Mouse (Mus musculus) erythroblast, embryonic 14.5 days (primary cell): ENCODE data around the gene Palm2. TPM values are rescaled to one million over a fixed set of nuclear protein-coding genes. Genes with fewer than 3 reads are reported as not detected.

Source experiments
- H3K27me3 ChIP-seq: 2 replicates; pipeline ENCODE4 v1.6.1; 2012; ENCODE audit warnings: inconsistent platforms; ENCODE audit not compliant: control insufficient read depth
- H3K36me3 ChIP-seq: 2 replicates; pipeline ENCODE4 v1.6.1; 2012; ENCODE audit warnings: mild to moderate bottlenecking, inconsistent platforms; ENCODE audit not compliant: control insufficient read depth
- H3K4me1 ChIP-seq: 2 replicates; pipeline ENCODE4 v1.6.1; 2012; ENCODE audit warnings: inconsistent platforms; ENCODE audit not compliant: control insufficient read depth
- H3K4me3 ChIP-seq: replicated peaks from 2 replicates; pipeline ENCODE3; 2012; ENCODE audit warnings: moderate library complexity, mild to moderate bottlenecking, inconsistent platforms
- H3K9me3 ChIP-seq: 2 replicates; pipeline ENCODE4 v1.6.1; 2012; ENCODE audit warnings: low read length, inconsistent platforms, mixed read lengths; ENCODE audit not compliant: control insufficient read depth
- GATA1 ChIP-seq: IDR thresholded peaks from 2 replicates; pipeline ENCODE4 v1.6.1; 2012; ENCODE audit warnings: low read length, inconsistent platforms, mixed read lengths
- TAL1 ChIP-seq: IDR thresholded peaks from 3 replicates; pipeline ENCODE4 v1.6.1; 2012; ENCODE audit warnings: low read length, inconsistent platforms, mixed read lengths
- polyA plus RNA-seq: library from polyadenylated mRNA; stranded (reverse); fragments of >175 nt; gene quantifications from 2 replicates; pipeline ENCODE4 v1.2.3, GENCODE M21; 2012

Gene Palm2
- polyA plus RNA-seq, 1 experiment, result not detected

DNA sequence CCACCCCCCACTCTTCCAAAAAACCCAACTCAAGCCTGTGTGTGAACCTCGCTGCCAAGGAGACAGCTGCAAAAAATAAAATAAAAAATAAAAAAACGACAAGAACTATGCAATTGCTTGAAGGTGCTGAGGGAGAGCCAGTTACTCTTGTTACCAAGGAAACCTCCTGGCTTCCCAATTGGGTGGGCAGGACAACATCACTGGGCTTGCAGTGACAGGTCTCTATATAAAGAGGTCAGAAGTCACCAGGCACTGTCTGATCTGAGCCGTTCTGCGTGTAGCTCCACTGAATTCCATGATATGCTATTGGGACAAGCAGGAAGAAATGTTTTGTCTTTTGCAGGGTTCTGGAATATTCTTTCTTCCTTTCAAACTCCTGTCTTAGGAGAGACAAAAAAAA, 282.7 kb downstream of the Palm2 start:
- Histone ChIP-seq H3K27me3 (no peaks in the 10 kb centered on the region), H3K9me3 (no peaks in the 10 kb centered on the region), H3K4me3 (no peak overlapping the region), H3K36me3 (no peaks in the 10 kb centered on the region), H3K4me1 (no peaks in the 10 kb centered on the region)
- TF ChIP-seq TAL1 (no peak), GATA1 (no peak)

DNA sequence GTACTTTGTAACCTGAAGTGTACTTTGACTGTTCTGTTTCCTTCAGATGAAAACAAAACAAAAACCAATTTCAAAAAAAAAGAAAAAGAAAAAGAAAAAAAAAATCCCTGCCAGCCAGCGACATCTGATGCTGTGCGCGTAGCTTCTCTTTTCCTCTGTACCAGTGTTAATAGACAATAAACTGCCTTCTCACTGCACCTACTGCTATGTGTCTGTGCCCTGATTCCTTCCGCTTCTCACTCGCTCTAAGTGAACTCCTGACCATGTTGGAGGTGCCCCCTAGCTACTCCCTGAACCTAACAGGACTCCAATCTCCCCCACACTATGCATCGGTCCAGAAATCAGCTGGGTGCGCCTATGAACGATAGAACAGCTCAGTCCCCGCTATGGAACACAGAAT, 283.3 kb downstream of the Palm2 start, which contains the start of gene Akap2:
Akap2 (plus strand) TSS at position 304 of the 400 bp plus-strand sequence.
- no peaks in the 10 kb centered on the region for H3K36me3 ChIP-seq
- TF ChIP-seq TAL1, result no peak
- TF ChIP-seq GATA1, result no peak
- no peaks in the 10 kb centered on the region for H3K4me1 ChIP-seq
- no peaks in the 10 kb centered on the region for H3K9me3 ChIP-seq
- no peaks in the 10 kb centered on the region for H3K27me3 ChIP-seq
- no peak within 1 kb of the TSS for H3K4me3 ChIP-seq

DNA sequence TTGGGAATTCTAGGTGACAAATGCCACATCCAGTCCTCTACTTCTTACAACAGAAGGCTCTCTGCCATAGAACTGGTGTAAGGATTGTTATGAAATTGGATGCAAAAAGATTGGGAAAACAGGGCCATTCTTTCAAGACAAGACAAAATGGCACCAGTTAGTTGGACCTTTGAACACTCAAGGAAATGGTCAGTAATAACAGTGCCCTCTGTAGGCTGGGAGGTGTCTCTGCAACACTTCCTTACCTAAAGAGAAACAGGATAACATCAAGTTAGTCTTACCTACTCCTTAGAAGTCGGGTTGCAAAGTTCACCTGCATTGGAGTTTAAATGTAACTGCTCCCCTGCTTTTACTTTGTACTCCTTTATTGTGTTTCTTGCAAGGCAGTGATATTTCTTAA, 285.3 kb downstream of the Palm2 start:
- TF ChIP-seq TAL1 (no peak), GATA1 (no peak)
- Histone ChIP-seq H3K27me3 (no peaks in the 10 kb centered on the region), H3K4me3 (no peak overlapping the region), H3K36me3 (no peaks in the 10 kb centered on the region), H3K4me1 (no peaks in the 10 kb centered on the region), H3K9me3 (no peaks in the 10 kb centered on the region)

DNA sequence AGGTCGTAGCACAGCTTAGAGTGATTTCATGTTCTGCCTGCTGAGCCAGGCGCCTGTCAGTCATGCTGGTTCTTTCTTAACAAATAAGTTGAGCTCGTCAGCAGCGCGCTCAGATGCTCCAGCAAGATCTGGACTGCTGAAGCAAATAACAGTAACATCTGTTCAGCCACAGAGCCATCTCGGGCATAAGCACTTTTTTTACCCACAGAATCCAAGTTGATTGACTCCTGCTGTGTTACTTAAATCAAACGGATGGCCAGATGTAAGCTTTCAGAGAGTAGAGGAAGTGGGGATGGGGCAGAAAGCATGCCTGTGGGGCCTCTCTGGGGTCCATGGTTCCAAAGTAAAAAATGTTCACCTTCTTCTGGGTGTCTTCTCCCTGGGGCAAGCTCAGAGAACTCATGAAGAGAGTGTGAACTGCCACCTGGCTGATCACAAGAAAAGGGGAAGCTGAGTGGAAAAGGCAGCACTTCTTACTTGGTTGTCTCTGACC, 286.9 kb downstream of the Palm2 start:
- Histone ChIP-seq H3K4me3 (no peak overlapping the region), H3K9me3 (no peaks in the 10 kb centered on the region), H3K27me3 (no peaks in the 10 kb centered on the region), H3K4me1 (no peaks in the 10 kb centered on the region), H3K36me3 (no peaks in the 10 kb centered on the region)
- TF ChIP-seq GATA1, result no peak

DNA sequence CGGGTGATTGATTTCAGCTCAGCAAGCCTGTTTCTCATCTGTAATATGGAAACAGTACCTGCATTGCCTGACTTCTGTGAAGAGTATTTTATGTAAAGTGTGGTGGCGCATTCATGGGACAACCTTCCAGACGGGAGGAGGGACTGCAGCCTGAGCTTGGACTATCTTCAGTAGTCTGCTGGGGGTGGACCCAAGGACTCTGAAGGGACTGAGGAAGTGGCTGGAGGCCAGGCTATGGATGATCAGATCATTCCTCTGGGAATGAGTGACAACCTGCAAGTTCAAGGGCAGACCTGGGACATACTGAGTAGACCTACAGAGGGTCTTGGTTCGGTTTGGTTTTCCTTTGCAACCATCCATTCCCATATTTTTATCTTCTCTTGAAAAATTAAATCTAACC, 288.2 kb downstream of the Palm2 start:
- no peak for TF ChIP-seq GATA1
- TF ChIP-seq TAL1, result no peak
- no peaks in the 10 kb centered on the region for H3K4me1 ChIP-seq
- H3K36me3 ChIP-seq, result no peaks in the 10 kb centered on the region
- H3K9me3 ChIP-seq, result no peaks in the 10 kb centered on the region
- no peaks in the 10 kb centered on the region for H3K27me3 ChIP-seq
- no peak overlapping the region for H3K4me3 ChIP-seq

DNA sequence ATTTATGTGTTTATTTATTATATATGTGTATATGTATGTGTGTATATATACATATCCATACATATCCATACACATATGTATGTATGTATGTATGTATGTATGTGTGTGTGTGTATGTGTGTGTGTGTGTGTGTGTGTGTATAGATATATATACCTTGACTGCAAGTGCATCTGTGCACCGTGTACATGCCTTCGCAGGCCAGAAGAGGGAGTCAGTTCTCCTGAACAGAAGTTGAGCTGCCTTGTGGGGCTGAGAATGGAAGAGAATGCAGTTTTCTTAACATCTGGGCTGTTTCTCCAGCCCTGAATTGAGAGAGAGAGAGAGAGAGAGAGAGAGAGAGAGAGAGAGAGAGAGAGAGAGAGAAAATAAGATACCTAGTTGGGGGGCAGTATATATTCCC, 289.6 kb downstream of the Palm2 start:
- no peak for TF ChIP-seq GATA1
- TF ChIP-seq TAL1, result no peak
- Histone ChIP-seq H3K27me3 (no peaks in the 10 kb centered on the region), H3K4me1 (no peaks in the 10 kb centered on the region), H3K36me3 (no peaks in the 10 kb centered on the region), H3K4me3 (no peak overlapping the region), H3K9me3 (no peaks in the 10 kb centered on the region)

DNA sequence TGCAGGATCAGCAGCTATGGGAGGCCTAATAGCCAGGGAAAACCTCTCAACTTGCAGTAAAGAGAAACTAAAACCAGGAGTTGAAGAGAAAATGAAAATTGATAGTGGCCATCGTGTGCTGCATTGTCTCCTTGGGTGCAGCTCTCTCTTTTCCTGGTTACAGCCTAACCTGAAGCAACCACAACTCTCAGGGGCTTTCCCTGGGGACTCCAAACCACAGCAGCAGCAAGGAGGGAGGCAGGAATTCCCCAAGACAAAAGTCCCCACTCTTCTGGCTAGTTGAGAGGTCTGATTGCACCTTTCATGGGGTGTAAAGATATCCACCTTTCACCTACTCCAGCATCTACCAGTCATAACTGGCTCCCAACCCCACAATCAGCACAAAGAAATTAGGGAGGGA, 291.5 kb downstream of the Palm2 start:
- Histone ChIP-seq H3K4me3 (no peak overlapping the region), H3K36me3 (no peaks in the 10 kb centered on the region), H3K9me3 (no peaks in the 10 kb centered on the region), H3K4me1 (no peaks in the 10 kb centered on the region), H3K27me3 (no peaks in the 10 kb centered on the region)
- TF ChIP-seq TAL1, result no peak
- TF ChIP-seq GATA1, result no peak

DNA sequence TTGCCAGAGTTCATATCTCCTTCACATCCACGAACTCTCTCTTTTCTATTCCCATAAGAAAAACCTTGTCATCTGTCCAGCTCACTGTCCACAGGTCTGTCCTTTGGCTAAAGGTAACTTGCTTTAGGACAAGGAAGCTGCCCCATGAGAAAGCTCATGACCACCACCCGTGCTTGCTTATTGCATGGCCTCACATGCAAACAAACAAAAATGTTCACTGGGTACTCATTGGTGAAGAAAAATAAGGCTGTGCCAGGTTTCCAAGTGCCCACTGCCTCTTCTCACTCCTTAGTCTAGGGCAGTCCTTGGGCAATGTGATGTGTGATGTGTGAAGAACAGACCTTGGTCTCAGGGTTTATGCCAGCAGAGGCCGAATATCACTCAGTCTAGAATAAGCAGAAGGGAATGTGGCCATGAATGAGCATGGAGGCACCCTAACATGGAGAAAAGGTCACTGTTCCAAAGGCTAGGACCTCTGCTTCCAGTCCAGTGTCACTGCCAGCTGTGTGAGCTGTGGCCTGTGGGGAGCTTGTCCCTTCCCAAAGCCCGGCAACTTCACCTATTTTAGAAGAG, 294.6 kb downstream of the Palm2 start:
- no peak overlapping the region for H3K4me3 ChIP-seq
- no peak for TF ChIP-seq GATA1
- TF ChIP-seq TAL1, result no peak
- no peaks in the 10 kb centered on the region for H3K4me1 ChIP-seq
- no peaks in the 10 kb centered on the region for H3K27me3 ChIP-seq
- no peaks in the 10 kb centered on the region for H3K9me3 ChIP-seq
- no peaks in the 10 kb centered on the region for H3K36me3 ChIP-seq

DNA sequence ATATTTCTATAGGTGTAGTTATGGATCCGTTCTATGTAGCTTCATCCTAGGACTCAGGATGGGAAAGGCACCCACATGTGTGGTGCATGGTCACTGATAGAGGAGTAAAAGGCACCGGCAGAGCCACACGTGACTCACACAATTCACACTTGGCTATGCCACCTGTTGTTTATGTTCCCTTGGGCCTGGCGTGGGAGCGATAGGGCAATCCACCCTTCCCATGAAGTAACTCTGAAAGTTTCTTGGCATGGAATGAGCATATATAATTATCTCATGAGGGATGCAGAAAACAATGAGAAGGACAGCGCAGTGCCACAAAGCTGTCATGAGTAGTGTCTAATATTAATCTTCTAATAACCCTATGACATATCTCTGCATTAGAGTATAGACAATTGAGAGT, 296.0 kb downstream of the Palm2 start:
- no peak overlapping the region for H3K4me3 ChIP-seq
- no peaks in the 10 kb centered on the region for H3K9me3 ChIP-seq
- no peaks in the 10 kb centered on the region for H3K27me3 ChIP-seq
- H3K36me3 ChIP-seq, result no peaks in the 10 kb centered on the region
- no peaks in the 10 kb centered on the region for H3K4me1 ChIP-seq
- TF ChIP-seq GATA1 (no peak), TAL1 (no peak)
